Mouse (Mus musculus): ENCODE results near the gene Slain2. TPM values are rescaled to one million over a fixed set of nuclear protein-coding genes. Genes with fewer than 3 reads are reported as not detected.

Slain2 gene
- polyA plus RNA-seq (2011; ENCODE audit: insufficient read depth, insufficient read length, low read depth, missing spikeins): 40.8 and 48.4 TPM in 2 replicates

DNA sequence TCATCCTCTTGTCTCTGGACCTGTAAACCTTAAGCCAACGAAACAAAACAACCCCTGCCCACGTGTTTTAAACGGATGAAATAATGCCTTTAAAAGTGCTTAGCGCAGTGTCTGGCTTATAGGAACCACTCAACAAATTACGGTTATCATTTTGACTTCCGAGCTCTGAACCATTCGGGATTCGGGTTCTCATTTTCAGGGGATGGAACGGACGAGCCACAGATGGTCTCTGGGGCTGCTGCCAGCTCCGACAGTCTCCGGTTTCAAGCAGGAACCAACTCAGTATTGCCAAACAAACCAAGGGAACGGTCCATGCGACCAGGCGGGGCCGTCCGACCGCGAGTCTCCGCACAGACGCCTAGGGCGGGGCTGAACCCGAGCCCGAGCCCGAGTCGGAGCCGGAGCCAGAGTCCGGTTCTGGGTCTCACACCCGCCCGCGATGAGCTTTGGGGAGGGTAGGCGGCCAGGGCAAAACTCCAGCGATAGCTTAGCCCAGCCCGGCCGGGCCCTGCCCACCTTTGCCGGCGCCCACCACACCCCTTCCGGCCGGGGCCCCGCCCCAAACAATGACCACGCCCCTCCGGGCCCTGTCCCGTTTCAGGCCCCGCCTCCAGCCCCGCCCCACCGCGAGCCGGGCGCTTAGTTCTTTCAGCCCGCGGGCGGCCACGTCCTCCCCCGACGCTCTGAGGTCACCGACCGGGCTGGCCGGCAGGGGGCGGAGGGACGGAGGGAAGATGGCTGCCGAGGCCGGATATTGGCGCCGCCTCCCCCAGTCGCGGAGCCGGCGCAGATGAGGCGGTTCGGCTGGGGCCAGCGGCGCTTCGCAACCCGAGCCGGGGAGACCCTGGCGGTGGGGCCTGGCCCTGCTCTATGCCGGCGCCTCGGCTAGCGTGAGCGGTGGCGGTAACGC lies at the start of gene Slain2:
Slain2 (plus strand) TSS at position 657 of the 910 bp plus-strand sequence.
- H3K4me1 ChIP-seq (ENCODE audit: control insufficient read depth, insufficient read depth, low read length): no peaks in the 10 kb centered on the region
- H3K36me3 ChIP-seq (ENCODE audit: control insufficient read depth, insufficient read depth, low read length, poor library complexity, severe bottlenecking): no peaks in the 10 kb centered on the region
- TF ChIP-seq POLR2A (IDR thresholded peaks at IDR 0.05; ENCODE audit: insufficient read depth, low read length): peak; percentile 53
- TF ChIP-seq CTCF (IDR thresholded peaks at IDR 0.05; ENCODE audit: low read depth, low read length): peak; percentile 10
- TF ChIP-seq EP300 (IDR thresholded peaks at IDR 0.05; ENCODE audit: insufficient read depth, low read depth, low read length): no peak
- no peaks in the 10 kb centered on the region for H3K9me3 ChIP-seq (replicated peaks; ENCODE audit: control insufficient read depth, insufficient read depth, low read length, poor library complexity, severe bottlenecking)
- H3K9ac ChIP-seq (ENCODE audit: low read depth, poor library complexity, severe bottlenecking): peak within 1 kb of the TSS; percentile 89
- H3K27ac ChIP-seq (ENCODE audit: insufficient read depth, low read length): peak within 1 kb of the TSS; percentile 70
- peak within 1 kb of the TSS; percentile 87 for H3K4me3 ChIP-seq (ENCODE audit: low read depth, low read length)
- H3K27me3 ChIP-seq (ENCODE audit: control insufficient read depth, insufficient read depth, low read length, poor library complexity, severe bottlenecking): no peaks in the 10 kb centered on the region

GRCm38 (mm10) chr5:72864654-72865178 lies 49.4 kb upstream of the Slain2 start:
- Histone ChIP-seq H3K27me3 (ENCODE audit: control insufficient read depth, insufficient read depth, low read length, poor library complexity, severe bottlenecking) (no peaks in the 10 kb centered on the region; the same call in none of the 2 replicates), H3K27ac (ENCODE audit: insufficient read depth, low read length) (no peak overlapping the region)
- TF ChIP-seq CTCF (IDR thresholded peaks at IDR 0.05; ENCODE audit: low read depth, low read length): no peak
- TF ChIP-seq POLR2A (IDR thresholded peaks at IDR 0.05; ENCODE audit: insufficient read depth, low read length): no peak
- TF ChIP-seq EP300 (IDR thresholded peaks at IDR 0.05; ENCODE audit: insufficient read depth, low read depth, low read length): no peak

DNA sequence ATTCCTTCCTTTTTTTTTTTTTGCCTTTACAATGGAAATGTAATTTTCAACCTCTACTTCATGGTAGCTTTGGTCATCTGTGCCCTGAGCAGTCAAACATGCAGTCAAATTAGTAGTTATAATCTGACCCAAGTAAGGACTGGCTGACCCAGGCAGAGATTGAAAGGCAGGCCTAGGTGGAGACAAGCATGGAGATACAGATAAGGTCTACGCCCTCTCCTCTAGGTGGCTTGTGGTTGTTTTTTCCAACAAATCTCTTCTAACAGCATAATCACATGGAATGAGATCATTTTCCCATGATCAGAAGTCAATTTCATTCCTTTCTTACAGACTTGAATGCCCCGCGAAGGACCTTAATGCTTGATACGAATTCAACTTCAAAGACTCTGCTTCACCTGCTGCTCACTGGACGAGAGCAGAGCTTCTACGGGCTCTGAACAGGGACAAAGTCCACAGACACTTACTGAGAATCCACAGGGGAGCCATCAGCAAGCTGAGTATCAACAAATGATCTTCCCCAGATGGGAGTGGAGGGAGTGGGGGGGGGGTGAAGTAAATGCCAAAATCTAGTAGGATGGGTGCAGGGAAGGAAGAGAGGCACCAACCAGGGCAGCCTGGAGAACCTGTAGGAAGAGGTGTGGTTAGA lies 47.7 kb upstream of the Slain2 start:
- no peak for TF ChIP-seq EP300 (IDR thresholded peaks at IDR 0.05; ENCODE audit: insufficient read depth, low read depth, low read length)
- TF ChIP-seq CTCF (IDR thresholded peaks at IDR 0.05; ENCODE audit: low read depth, low read length): no peak
- TF ChIP-seq POLR2A (IDR thresholded peaks at IDR 0.05; ENCODE audit: insufficient read depth, low read length): no peak
- Histone ChIP-seq H3K9me3 (replicated peaks; ENCODE audit: control insufficient read depth, insufficient read depth, low read length, poor library complexity, severe bottlenecking) (no peaks in the 10 kb centered on the region), H3K4me1 (ENCODE audit: control insufficient read depth, insufficient read depth, low read length) (no peaks in the 10 kb centered on the region), H3K36me3 (ENCODE audit: control insufficient read depth, insufficient read depth, low read length, poor library complexity, severe bottlenecking) (no peaks in the 10 kb centered on the region), H3K9ac (ENCODE audit: low read depth, poor library complexity, severe bottlenecking) (no peak overlapping the region), H3K27me3 (ENCODE audit: control insufficient read depth, insufficient read depth, low read length, poor library complexity, severe bottlenecking) (no peaks in the 10 kb centered on the region; the same call in none of the 2 replicates), H3K4me3 (ENCODE audit: low read depth, low read length) (no peak overlapping the region), H3K27ac (ENCODE audit: insufficient read depth, low read length) (no peak overlapping the region)

More at GRCm38 (mm10) chr5:72864654-72865178, 49.4 kb upstream of the Slain2 start:
- Histone ChIP-seq H3K36me3 (ENCODE audit: control insufficient read depth, insufficient read depth, low read length, poor library complexity, severe bottlenecking) (no peaks in the 10 kb centered on the region), H3K4me1 (ENCODE audit: control insufficient read depth, insufficient read depth, low read length) (no peaks in the 10 kb centered on the region), H3K9ac (ENCODE audit: low read depth, poor library complexity, severe bottlenecking) (no peak overlapping the region), H3K9me3 (replicated peaks; ENCODE audit: control insufficient read depth, insufficient read depth, low read length, poor library complexity, severe bottlenecking) (no peaks in the 10 kb centered on the region), H3K4me3 (ENCODE audit: low read depth, low read length) (no peak overlapping the region)

DNA sequence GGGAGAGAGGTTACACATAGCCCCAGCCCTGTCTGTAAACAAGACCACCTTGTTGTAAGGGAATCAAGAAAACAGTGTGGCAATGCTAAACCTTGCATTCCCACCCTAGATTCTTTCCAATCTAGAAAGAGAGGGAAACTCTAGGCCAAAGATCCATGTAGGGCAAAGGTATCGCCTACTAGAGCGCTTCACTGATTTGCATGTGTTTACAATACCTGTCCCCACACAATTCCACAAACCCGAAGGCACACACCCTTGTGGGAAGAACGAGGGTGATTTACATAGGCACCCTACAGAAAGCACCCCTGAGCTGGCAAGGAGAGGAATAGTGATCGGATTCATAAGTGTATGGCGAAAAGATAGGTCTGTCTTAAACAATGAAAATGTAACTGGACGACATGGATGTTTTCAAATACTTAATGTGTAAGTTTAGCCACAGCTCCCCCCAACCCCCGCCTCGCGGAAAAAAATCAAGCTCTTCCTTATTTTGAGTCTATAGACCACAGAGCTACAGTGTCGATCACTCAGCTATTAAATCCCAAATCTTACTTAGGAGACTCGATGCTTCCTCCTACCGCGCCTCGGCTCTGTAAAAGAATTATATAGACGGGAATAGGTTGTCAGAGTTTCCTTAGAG lies 47.0 kb upstream of the Slain2 start:
- no peak overlapping the region for H3K9ac ChIP-seq (ENCODE audit: low read depth, poor library complexity, severe bottlenecking)
- no peaks in the 10 kb centered on the region; the same call in none of the 2 replicates for H3K27me3 ChIP-seq (ENCODE audit: control insufficient read depth, insufficient read depth, low read length, poor library complexity, severe bottlenecking)
- H3K4me3 ChIP-seq (ENCODE audit: low read depth, low read length): no peak overlapping the region
- no peak for TF ChIP-seq EP300 (IDR thresholded peaks at IDR 0.05; ENCODE audit: insufficient read depth, low read depth, low read length)
- no peak for TF ChIP-seq POLR2A (IDR thresholded peaks at IDR 0.05; ENCODE audit: insufficient read depth, low read length)
- TF ChIP-seq CTCF (IDR thresholded peaks at IDR 0.05; ENCODE audit: low read depth, low read length): no peak
- no peaks in the 10 kb centered on the region for H3K9me3 ChIP-seq (replicated peaks; ENCODE audit: control insufficient read depth, insufficient read depth, low read length, poor library complexity, severe bottlenecking)
- H3K27ac ChIP-seq (ENCODE audit: insufficient read depth, low read length): no peak overlapping the region
- H3K4me1 ChIP-seq (ENCODE audit: control insufficient read depth, insufficient read depth, low read length): no peaks in the 10 kb centered on the region
- no peaks in the 10 kb centered on the region for H3K36me3 ChIP-seq (ENCODE audit: control insufficient read depth, insufficient read depth, low read length, poor library complexity, severe bottlenecking)

DNA sequence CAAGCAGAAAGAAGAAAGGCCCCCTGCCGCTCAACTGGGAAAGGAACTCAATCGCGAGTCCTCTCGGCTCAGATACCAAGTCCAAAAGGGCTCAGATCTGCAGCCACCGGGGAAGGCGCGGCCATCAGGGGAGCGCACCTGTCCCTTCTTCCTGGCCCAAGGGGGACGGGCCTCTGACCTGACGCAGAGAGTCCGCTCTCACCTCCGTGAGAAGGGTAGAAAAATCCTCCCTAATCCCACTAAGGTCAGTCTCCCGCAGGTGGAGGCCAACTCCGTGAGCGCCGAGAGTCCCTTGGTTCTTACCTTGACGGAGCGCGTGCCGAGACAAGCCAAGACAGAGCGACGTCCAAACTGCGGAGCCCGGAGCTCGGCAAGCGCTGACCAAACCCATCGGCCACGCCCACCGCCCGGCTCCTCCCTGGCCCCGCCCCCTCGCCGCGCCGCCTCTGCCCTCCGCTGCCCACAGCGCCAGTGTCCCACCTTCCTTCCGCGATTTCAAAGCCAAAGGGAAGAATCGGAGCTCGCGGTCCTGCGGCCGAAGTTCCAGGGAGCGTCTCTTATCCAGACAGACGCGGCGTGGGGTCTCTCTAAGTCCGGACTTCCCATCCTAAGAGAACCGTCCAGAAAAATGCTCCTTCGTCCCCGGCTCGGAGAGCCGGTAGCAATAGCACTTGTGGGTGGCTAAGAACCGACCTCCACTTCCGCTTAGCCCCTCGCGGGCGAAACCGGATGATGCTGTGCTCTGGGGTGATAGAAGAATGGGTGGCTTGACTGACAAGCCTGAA lies 45.8 kb upstream of the Slain2 start, which contains the start of gene Tec:
Tec (minus strand) TSS at position 393 of the 785 bp plus-strand sequence.
- no peaks in the 10 kb centered on the region for H3K36me3 ChIP-seq (ENCODE audit: control insufficient read depth, insufficient read depth, low read length, poor library complexity, severe bottlenecking)
- H3K9me3 ChIP-seq (replicated peaks; ENCODE audit: control insufficient read depth, insufficient read depth, low read length, poor library complexity, severe bottlenecking): no peaks in the 10 kb centered on the region
- TF ChIP-seq POLR2A (IDR thresholded peaks at IDR 0.05; ENCODE audit: insufficient read depth, low read length) (peak; percentile 52), EP300 (IDR thresholded peaks at IDR 0.05; ENCODE audit: insufficient read depth, low read depth, low read length) (no peak)
- peak within 1 kb of the TSS; percentile 76 for H3K4me3 ChIP-seq (ENCODE audit: low read depth, low read length)
- H3K4me1 ChIP-seq (ENCODE audit: control insufficient read depth, insufficient read depth, low read length): no peaks in the 10 kb centered on the region
- peak within 1 kb of the TSS; percentile 45 for H3K9ac ChIP-seq (ENCODE audit: low read depth, poor library complexity, severe bottlenecking)
- H3K27ac ChIP-seq (ENCODE audit: insufficient read depth, low read length): no peak within 1 kb of the TSS
- H3K27me3 ChIP-seq (ENCODE audit: control insufficient read depth, insufficient read depth, low read length, poor library complexity, severe bottlenecking): no peaks in the 10 kb centered on the region; the same call in none of the 2 replicates
